17 mouse cellular contexts compared by ENCODE assay signal in genomic region chr12:106001775-106002174, GRCm38 (mm10). TPM values are rescaled to one million over a fixed set of nuclear protein-coding genes. Genes with fewer than 3 reads are reported as not detected.
DNase-seq lines count a peak whose midpoint lies in the region; ATAC-seq and TF ChIP-seq lines count a peak whose summit lies in the region.
"Had no signal": no experiment of that assay in that cellular context is flagged by ENCODE, and none has a peak within 500 bp of the region (broad histone marks: within the 10 kb centered on the region; RNA-seq: fewer than 3 reads in every experiment).

No protein-coding gene starts in this region.

- TF ChIP-seq CTCF in liver, embryonic 14.5 days (IDR thresholded peaks at IDR 0.05; ENCODE audit: low read depth): 0 out of 2 replicates have a peak, but pooled peaks have one; percentile 14

- no peak overlapping the region for H3K4me3 ChIP-seq in liver, embryonic 14.5 days (ENCODE audit: insufficient read depth in 1 of 2, low read depth in 2 of 2, low read length in 2 of 2)
- no peak overlapping the region for H3K4me3 ChIP-seq in liver, embryonic 12.5 days
- H3K4me3 ChIP-seq: embryonic facial prominence, embryonic 12.5 days had no signal

- peak; percentile 20 to 37 for DNase-seq in heart, postnatal 10 days
- DNase-seq in heart, adult 18-20 months: no peak
- no peak for DNase-seq in liver, embryonic 14.5 days (ENCODE audit: low read depth in 3 of 3, low spot score in 3 of 3)
- DNase-seq in adrenal gland, adult 8-10 months: peak; percentile 56
- DNase-seq in brain, adult 2 months (ENCODE audit: low read depth, low spot score): peak; percentile 73
- no peak for DNase-seq in gastrocnemius, postnatal 4 days (ENCODE audit: low spot score in 2 of 2)
- DNase-seq in gastrocnemius, postnatal 14 days: no peak
- DNase-seq: cerebellum, postnatal 25 days; heart, postnatal 14 days; lung, adult 18-20 months; midbrain, embryonic 14.5 days; thymus, postnatal 36 days had no signal

- H3K4me2 ChIP-seq in liver, embryonic 14.5 days (ENCODE audit: low read depth): no peak overlapping the region
- no peak overlapping the region for H3K4me2 ChIP-seq in liver, embryonic 12.5 days
- H3K4me2 ChIP-seq: embryonic facial prominence, embryonic 12.5 days had no signal

- no peaks in the 10 kb centered on the region for H3K9me3 ChIP-seq in liver, embryonic 14.5 days (ENCODE audit: control insufficient read depth, low read length)
- H3K9me3 ChIP-seq in liver, embryonic 12.5 days (replicated peaks): no peaks in the 10 kb centered on the region
- H3K9me3 ChIP-seq: embryonic facial prominence, embryonic 12.5 days had no signal

- no peaks in the 10 kb centered on the region for H3K36me3 ChIP-seq in liver, embryonic 14.5 days (replicated peaks; ENCODE audit: control insufficient read depth, insufficient read depth, low read depth)
- no peaks in the 10 kb centered on the region for H3K36me3 ChIP-seq in liver, embryonic 12.5 days
- H3K36me3 ChIP-seq: embryonic facial prominence, embryonic 12.5 days had no signal

- no peak overlapping the region for H3K27ac ChIP-seq in liver, embryonic 14.5 days
- H3K27ac ChIP-seq in liver, embryonic 12.5 days: no peak overlapping the region
- H3K27ac ChIP-seq: embryonic facial prominence, embryonic 12.5 days had no signal

- no peaks in the 10 kb centered on the region for H3K27me3 ChIP-seq in liver, embryonic 14.5 days (ENCODE audit: control insufficient read depth, insufficient read depth, low read length)
- H3K27me3 ChIP-seq in liver, embryonic 12.5 days (replicated peaks): peaks cover 6% of the 10 kb centered on the region; the same call in 1 of the 2 replicates
- H3K27me3 ChIP-seq: CH12.LX; embryonic facial prominence, embryonic 12.5 days had no signal

- intact Hi-C loops in heart, postnatal 10 days (cut with DNase I): no loop called here
- intact Hi-C loops in gastrocnemius, postnatal 14 days (cut with DNase I; ENCODE audit: low total_unique reads): no loop called here

- no peak for TF ChIP-seq EP300 in liver, embryonic 14.5 days (IDR thresholded peaks at IDR 0.05; ENCODE audit: low read depth)

- ATAC-seq in liver, embryonic 14.5 days (ENCODE audit: insufficient read depth): no peak
- ATAC-seq in liver, embryonic 12.5 days: no peak
- ATAC-seq: activated CD4-positive, CD25-positive, alpha-beta regulatory T cell, adult 4 months; inflammation-experienced regulatory T-cells, adult 6 months had no signal

- no peak overlapping the region for H3K9ac ChIP-seq in liver, embryonic 14.5 days (replicated peaks)
- no peak overlapping the region for H3K9ac ChIP-seq in liver, embryonic 12.5 days
- H3K9ac ChIP-seq: embryonic facial prominence, embryonic 12.5 days had no signal

- 55% methylated on average over 8 of the region's 8 CpGs for WGBS in liver, embryonic 14.5 days (ENCODE audit: insufficient replicate concordance)
- 55% methylated on average over 8 of the region's 8 CpGs for WGBS in liver, embryonic 12.5 days (ENCODE audit: insufficient replicate concordance)

- H3K4me1 ChIP-seq in liver, embryonic 14.5 days (replicated peaks; ENCODE audit: control insufficient read depth in 2 of 2, insufficient read depth in 2 of 2, low read length in 1 of 2): peaks cover 12 to 18% of the 10 kb centered on the region in 2 experiments
- H3K4me1 ChIP-seq in liver, embryonic 12.5 days: peaks cover 38% of the 10 kb centered on the region
- H3K4me1 ChIP-seq: embryonic facial prominence, embryonic 12.5 days had no signal

RNA-seq across cellular contexts. Expression of gene Vrk1, which starts 8.3 kb away (rescaled TPM):
- total RNA-seq in heart, postnatal 10 days (2021): 10 to 100 TPM; 17.8 to 19.1 TPM
- total RNA-seq in heart, adult 18-20 months (2021): 1 to 10 TPM; 9.0 to 9.4 TPM
- polyA plus RNA-seq in liver, embryonic 14.5 days (2012; rRNA removed): 34.0 and 60.2 TPM in 2 replicates
- polyA plus RNA-seq in liver, embryonic 14.5 days (2014; fragmentation: Nextera tagmentation; extraction: Ambion mirVana): 103 and 111 TPM in 2 replicates
- 136 and 141 TPM in 2 replicates for polyA plus RNA-seq in liver, embryonic 12.5 days (2016; fragmentation: Nextera tagmentation; extraction: Ambion mirVana)
- 10 to 100 TPM; 16.4 to 18.0 (median 17.4) TPM for total RNA-seq in adrenal gland, adult 8-10 months (2022)
- total RNA-seq in gastrocnemius, postnatal 4 days (2021): 10 to 100 TPM; 15.1 to 16.7 TPM
- total RNA-seq in gastrocnemius, postnatal 14 days (2021): 1 to 10 TPM; 5.2 to 6.1 TPM

Comparison
In these comparisons a context has a peak if more than half of its experiments do, and no peak if none do; other contexts are left out.
1. DNase-seq: peak in heart, postnatal 10 days (2 of 2), adrenal gland, adult 8-10 months (single experiment) and brain, adult 2 months (single experiment); none in heart, adult 18-20 months (0 of 2), liver, embryonic 14.5 days (0 of 3), gastrocnemius, postnatal 4 days (0 of 2) and gastrocnemius, postnatal 14 days (single experiment).